Mouse (Mus musculus) thymus, postnatal 36 days (tissue): ENCODE measurements around the gene Odf3l1.

Experiments
- DNase-seq, 2 experiments: peaks; one replicate each; pipeline ENCODE4 v3.0.0; 2022; ENCODE audit warnings: mixed read lengths in 2 of 2

The Odf3l1 gene

GRCm38 (mm10) chr9:56842303-56842719 is 22.2 kb downstream of the Odf3l1 start:
- no peak for DNase-seq

DNA sequence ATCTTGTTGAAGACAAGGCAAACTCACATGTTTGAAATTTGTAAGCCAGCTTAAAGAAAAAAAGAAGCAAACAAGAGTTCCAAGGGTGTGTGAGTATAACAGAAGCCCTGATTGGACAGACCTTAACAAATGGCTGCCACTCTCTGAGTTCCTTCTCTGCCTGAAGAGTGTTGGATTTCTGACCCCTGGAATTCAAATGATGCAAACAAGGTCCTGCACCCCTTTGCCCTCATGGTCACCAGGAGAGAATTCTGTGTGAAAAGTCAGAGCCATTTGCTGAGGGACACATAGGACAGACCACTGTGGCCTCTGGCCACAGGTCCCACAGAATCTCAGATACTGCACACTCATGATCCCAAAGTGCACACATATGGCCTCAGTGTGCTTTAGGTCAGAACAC is 22.6 kb downstream of the Odf3l1 start:
- DNase-seq = no peak

- no peak for DNase-seq
Measured at GRCm38 (mm10) chr9:56840721-56841120, 23.8 kb downstream of the Odf3l1 start.

GRCm38 (mm10) chr9:56835152-56835551 is 29.3 kb downstream of the Odf3l1 start:
- DNase-seq = no peak

GRCm38 (mm10) chr9:56832900-56833299 is 31.6 kb downstream of the Odf3l1 start:
- DNase-seq = no peak

GRCm38 (mm10) chr9:56831904-56832303 is 32.6 kb downstream of the Odf3l1 start:
- DNase-seq = no peak

DNA sequence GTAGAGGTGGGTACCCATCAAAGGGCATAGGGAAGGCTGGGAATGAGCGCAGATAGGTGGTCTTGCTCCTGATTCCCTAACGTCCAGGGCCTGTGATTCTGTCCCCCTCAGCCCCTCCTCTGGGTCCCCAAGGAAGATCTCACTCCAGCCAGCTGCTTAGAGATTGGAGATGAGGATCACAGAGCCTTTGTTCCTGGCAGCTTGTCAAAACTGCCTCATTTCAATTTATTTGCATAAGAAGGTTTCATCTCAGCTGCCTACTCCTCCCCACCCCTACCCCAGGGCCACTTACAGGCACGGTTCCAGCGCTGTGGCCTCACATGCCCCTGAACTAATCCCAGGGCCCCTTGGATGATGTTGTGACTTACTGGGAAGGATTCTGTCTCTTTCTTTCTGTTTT is 34.3 kb downstream of the Odf3l1 start:
- no peak for DNase-seq

DNA sequence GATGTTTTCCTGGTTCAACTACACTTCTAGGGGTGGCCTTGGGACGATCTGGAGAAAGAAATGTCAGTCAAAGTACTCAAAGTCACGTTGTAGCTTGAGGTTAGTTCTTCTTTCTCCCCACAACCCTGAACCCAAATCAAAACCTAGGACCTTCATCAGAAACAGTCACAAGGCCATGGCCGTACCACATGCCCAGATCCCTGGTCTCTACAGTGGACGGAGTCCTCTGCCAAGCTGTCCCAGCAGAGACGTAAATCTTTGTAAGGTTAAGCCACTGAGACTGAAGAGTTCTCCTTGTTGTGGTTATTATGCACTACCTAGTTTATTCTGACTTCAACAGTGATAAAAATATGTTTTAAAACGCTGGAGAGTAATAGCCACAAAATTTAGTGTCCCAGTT is 35.6 kb downstream of the Odf3l1 start:
- DNase-seq = no peak

DNA sequence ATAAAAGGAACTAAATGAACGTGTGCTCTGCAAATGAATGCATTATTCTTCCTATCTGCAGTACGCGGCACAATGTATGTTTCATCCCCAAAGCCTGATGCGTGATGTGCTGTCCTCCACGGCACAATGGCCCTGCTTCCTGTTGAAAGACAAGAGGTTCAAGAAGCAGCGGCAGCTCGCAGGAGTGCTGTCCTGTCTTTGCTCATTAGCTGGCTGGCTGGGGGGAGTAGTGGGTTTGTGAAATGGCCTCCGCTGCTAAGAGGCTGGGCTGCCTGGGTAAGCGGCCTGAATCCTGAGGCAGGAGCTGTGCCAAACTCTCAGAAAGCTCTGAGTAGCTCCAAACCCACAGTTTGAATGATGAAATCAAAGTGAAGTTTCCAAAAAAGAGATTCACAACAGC is 36.3 kb downstream of the Odf3l1 start:
- no peak for DNase-seq

- DNase-seq = no peak
Measured at GRCm38 (mm10) chr9:56825476-56826213, 38.8 kb downstream of the Odf3l1 start.

DNA sequence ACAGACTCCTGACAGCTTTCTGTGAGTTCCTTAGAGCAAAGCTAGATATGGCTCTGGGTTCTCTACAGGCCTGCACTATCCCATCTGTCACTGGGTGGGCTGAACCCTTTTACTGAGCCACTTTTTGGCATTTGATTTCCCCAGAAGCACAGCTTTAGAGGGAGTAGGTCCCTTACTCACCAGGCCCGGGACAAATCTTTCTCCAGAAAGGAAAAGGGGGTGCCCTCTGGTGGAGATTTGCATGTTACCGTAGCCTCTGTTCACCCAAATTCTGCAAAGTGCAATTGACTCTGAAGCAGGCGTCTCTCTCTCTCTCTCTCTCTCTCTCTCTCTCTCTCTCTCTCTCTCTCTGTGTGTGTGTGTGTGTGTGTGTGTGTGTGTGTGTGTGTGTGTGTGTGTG is 39.6 kb downstream of the Odf3l1 start:
- DNase-seq = no peak

- DNase-seq = no peak
Measured at GRCm38 (mm10) chr9:56810916-56811315, 53.6 kb downstream of the Odf3l1 start.

DNA sequence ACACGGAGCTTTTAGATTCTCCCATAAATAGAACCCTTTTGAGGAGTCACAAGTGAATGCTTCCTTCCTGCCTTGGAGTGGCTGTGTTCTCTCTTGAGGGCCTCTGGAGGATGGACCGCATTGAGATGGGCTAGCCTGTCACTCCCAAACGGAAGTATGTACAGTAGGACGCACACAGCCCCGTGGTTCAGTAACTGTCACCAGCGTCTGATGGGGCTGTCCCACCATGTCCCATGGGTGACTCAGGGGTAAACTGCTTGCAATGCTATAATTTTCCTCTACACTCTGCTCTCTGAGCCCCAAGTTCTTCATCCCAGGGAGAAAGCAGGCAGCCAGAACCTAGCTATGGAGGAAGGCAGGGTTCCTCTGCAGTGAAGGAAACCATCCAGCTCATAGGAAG is 56.5 kb downstream of the Odf3l1 start:
- no peak for DNase-seq

DNA sequence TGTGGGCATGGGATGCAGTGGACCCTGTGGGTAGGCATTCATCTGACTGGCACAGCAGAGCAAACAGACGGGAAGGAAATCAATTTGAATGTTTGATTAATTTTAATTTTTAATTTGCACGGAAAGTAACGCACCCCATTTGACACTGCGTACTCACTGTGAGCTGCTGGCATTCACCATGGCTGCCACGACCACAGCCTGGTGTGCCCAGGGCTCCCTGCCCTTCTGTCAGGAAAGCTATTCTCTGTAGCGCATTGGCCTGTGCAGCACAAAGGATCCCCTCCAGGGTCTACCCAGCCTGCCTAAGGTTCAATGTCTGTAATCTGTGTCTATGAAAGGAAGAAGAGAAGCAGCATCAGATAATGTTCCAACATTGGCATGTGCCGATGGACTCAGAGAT is 61.3 kb downstream of the Odf3l1 start:
- DNase-seq = no peak
